Mouse (Mus musculus) heart, postnatal 0 days (tissue): Measurements from ENCODE around the gene 4933424G06Rik. TPM values are rescaled to one million over a fixed set of nuclear protein-coding genes. Genes with fewer than 3 reads are reported as not detected.

ENCODE experiments used
- ATAC-seq: fragments of 200-750 bp; cut with Nextera tagmentation; 2 replicates; pipeline ENCODE4 v1.8.0; 2017; ENCODE audit warnings: low read depth, moderate number of reproducible peaks, moderate library complexity; ENCODE audit not compliant: insufficient read depth
- DNase-seq: peaks from one replicate; pipeline ENCODE4 v3.0.0-alpha.2; 2016; ENCODE audit warnings: low spot score
- H3K27ac ChIP-seq: fragments of 300-500 bp; sonication (generic); 2 replicates; pipeline ENCODE4 v1.5.1; 2014; ENCODE audit warnings: low read depth, mild to moderate bottlenecking
- H3K27me3 ChIP-seq: fragments of 300-500 bp; sonication (generic); 2 replicates; pipeline ENCODE4 v1.6.1; 2014; ENCODE audit warnings: low read length, mixed read lengths; ENCODE audit not compliant: control insufficient read depth, insufficient read depth
- H3K36me3 ChIP-seq: fragments of 300-500 bp; sonication (generic); replicated peaks from 2 replicates; pipeline ENCODE4 v1.6.1; 2014; ENCODE audit warnings: low read length, mixed read lengths; ENCODE audit not compliant: control insufficient read depth, insufficient read depth
- H3K4me1 ChIP-seq: fragments of 300-500 bp; sonication (generic); 2 replicates; pipeline ENCODE4 v1.6.1; 2014; ENCODE audit warnings: antibody characterized with exemption; ENCODE audit not compliant: control insufficient read depth, insufficient read depth
- H3K4me2 ChIP-seq: fragments of 300-500 bp; sonication (generic); 2 replicates; pipeline ENCODE4 v1.6.1; 2014; ENCODE audit warnings: low read depth, mild to moderate bottlenecking, low read length, moderate library complexity
- H3K4me3 ChIP-seq: fragments of 300-500 bp; sonication (generic); 2 replicates; pipeline ENCODE4 v1.5.1; 2014; ENCODE audit warnings: low read depth, low read length
- H3K9ac ChIP-seq: fragments of 300-500 bp; sonication (generic); replicated peaks from 2 replicates; pipeline ENCODE4 v1.6.1; 2014; ENCODE audit warnings: low read depth, low read length, mixed read lengths
- H3K9me3 ChIP-seq: fragments of 300-500 bp; sonication (generic); replicated peaks from 2 replicates; pipeline ENCODE4 v1.6.1; 2016; ENCODE audit warnings: low read length; ENCODE audit not compliant: control insufficient read depth
- CTCF ChIP-seq: IDR thresholded peaks from 2 replicates; pipeline ENCODE4 v1.5.1; 2016; ENCODE audit warnings: antibody characterized with exemption, control low read depth, low read depth
- EP300 ChIP-seq: IDR thresholded peaks from 2 replicates; pipeline ENCODE4 v1.6.1; 2016; ENCODE audit warnings: antibody characterized with exemption, low read depth
- WGBS: fragments of 180-500 bp; shearing (Covaris S2); extraction: QIAGEN DNeasy Blood & Tissue Kit; methylation state at CpG from one replicate; pipeline ENCODE4 v1.1.7; 2014; 5-methylcytosine and 5-hydroxymethylcytosine counted together
- polyA plus RNA-seq: library from polyadenylated mRNA; unstranded; fragments of >200 nt; fragmentation: Nextera tagmentation; extraction: Ambion mirVana; gene quantifications from 2 replicates; pipeline ENCODE4 v1.2.1, GENCODE M21; 2015
- total RNA-seq: library from RNA; depleted of rRNA; stranded (reverse); fragments of >200 nt; gene quantifications from 2 replicates; pipeline ENCODE4 v1.2.3, GENCODE M21; 2014; ENCODE audit warnings: low replicate concordance

4933424G06Rik gene
- total and polyA plus RNA-seq, 2 experiments from 2014 or later: not detected

DNA sequence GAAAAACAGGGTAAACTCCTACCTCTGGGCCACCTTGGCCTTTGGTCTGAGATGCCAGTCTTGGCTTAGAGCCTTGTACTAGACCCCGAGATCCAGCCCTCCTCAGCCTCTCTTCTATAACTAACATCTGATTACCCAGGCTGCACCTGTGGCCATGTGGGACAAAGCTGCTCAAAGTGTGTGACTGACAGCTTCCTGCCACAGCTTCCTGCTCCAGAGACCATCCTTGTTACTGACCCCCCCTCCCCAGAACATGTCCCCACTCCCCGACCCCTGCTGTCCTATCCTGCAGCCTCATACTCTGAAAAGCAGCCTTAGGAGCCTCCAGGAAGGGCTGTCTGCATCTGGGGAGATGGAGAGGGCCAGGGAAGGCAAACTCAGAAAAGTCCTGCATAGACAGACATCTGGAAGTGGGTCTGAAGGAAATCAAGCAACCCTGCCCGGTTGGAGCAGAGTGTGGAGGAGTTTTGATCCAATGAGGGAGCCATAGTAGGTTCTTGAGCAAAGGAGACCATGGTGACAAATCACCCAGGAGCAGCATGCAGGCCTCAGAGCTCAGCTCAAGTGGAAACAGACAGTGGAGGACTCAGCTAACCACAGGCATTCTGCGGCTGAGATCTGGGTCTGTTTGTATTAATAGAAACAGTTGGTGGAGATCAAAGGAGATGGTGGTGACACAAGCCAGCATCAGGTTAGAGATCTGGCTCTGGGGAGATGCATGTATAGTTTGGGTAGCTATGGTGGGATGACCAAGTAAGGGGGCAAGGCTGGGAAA, 56.7 kb downstream of the 4933424G06Rik start:
- Histone ChIP-seq H3K9me3 (no peaks in the 10 kb centered on the region), H3K4me3 (no peak overlapping the region), H3K36me3 (no peaks in the 10 kb centered on the region), H3K9ac (no peak overlapping the region), H3K27me3 (peaks cover 14% of the 10 kb centered on the region; the same call in 1 of the 2 replicates), H3K4me2 (no peak overlapping the region; the same call in 1 of the 2 replicates), H3K27ac (no peak overlapping the region; the same call in 1 of the 2 replicates), H3K4me1 (no peaks in the 10 kb centered on the region; the same call in 1 of the 2 replicates)
- 35% methylated on average over 4 of the region's 4 CpGs for WGBS
- TF ChIP-seq CTCF (no peak), EP300 (no peak)
- DNase-seq (no peak), ATAC-seq (no peak)

DNA sequence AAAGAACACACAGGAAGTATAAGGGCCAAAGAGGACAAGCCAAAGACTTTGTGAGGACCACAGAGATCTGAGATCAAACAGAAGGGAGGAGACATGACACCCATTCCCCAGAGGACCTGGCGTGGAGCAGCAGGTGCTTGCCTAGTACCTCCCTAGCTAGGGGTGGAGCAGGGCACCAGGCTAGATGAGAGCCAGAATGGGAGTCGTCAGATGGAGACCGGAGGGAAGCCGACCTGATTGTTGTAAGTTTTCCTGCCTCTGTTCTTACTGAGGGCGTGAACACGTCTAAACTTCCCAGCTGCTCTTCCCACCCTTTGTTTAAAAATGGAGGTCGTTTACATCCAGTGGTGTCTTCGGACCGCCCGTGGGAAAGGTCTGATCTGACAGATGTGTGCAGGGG, 57.4 kb downstream of the 4933424G06Rik start:
- Histone ChIP-seq H3K4me1 (no peaks in the 10 kb centered on the region; the same call in 1 of the 2 replicates), H3K4me2 (no peak overlapping the region), H3K36me3 (no peaks in the 10 kb centered on the region), H3K9ac (no peak overlapping the region), H3K4me3 (no peak overlapping the region), H3K27ac (no peak overlapping the region), H3K9me3 (no peaks in the 10 kb centered on the region), H3K27me3 (peaks cover 15% of the 10 kb centered on the region; the same call in 1 of the 2 replicates)
- 38% methylated on average over 10 of the region's 10 CpGs for WGBS
- DNase-seq (no peak), ATAC-seq (no peak)
- no peak for TF ChIP-seq EP300
- TF ChIP-seq CTCF: no peak

DNA sequence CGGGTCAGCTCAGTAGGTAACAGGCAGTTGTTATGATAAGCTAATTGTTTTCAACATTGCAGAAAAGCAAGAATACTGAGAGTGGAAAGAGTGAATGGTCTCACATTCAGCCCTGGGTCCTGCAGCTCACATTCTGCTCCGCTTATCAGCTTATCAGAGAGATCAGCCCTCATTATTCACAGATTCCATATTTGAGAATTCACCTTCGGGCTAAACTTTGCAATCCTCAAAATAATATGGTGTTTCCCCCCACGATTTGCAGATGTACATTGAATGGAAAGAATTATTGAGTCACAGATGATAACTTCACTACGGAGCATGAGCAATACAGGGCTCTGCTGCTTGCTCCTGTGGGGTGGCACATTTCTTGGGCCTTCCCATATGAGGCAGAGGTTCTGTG, 58.8 kb downstream of the 4933424G06Rik start:
- no peak overlapping the region for H3K27ac ChIP-seq
- no peaks in the 10 kb centered on the region for H3K36me3 ChIP-seq
- DNase-seq (no peak), ATAC-seq (no peak)
- H3K27me3 ChIP-seq: peaks cover 15% of the 10 kb centered on the region; the same call in 1 of the 2 replicates
- no peaks in the 10 kb centered on the region for H3K9me3 ChIP-seq
- no peak overlapping the region for H3K9ac ChIP-seq
- no peak for TF ChIP-seq EP300
- TF ChIP-seq CTCF: no peak
- 64% methylated on average over 5 of the region's 5 CpGs for WGBS
- no peak overlapping the region for H3K4me2 ChIP-seq
- no peaks in the 10 kb centered on the region; the same call in 1 of the 2 replicates for H3K4me1 ChIP-seq
- H3K4me3 ChIP-seq: no peak overlapping the region

DNA sequence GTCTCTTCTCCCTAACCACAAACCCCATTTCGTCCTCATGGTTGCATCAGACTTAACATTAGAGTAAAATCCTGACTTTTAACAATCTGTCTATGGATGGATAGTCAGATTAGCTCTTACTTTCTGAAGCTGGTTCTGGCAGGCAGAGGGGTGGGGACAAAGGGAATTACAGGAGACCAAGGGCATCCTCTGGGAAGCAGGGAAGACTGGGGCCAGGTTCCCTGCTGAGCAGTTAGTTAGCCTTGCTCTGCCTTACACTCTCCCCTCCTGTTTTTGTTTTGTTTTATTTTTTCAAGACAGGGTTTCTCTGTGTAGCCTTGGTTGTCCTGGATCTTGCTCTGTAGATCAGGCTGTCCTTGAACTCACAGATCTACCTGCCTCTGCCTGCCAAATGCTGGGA, 60.0 kb downstream of the 4933424G06Rik start:
- Histone ChIP-seq H3K27me3 (peaks cover 15% of the 10 kb centered on the region; the same call in 1 of the 2 replicates), H3K9me3 (no peaks in the 10 kb centered on the region), H3K27ac (no peak overlapping the region), H3K4me3 (no peak overlapping the region), H3K9ac (no peak overlapping the region), H3K4me1 (no peaks in the 10 kb centered on the region; the same call in 1 of the 2 replicates), H3K36me3 (no peaks in the 10 kb centered on the region), H3K4me2 (no peak overlapping the region)
- no peak for ATAC-seq
- TF ChIP-seq EP300 (no peak), CTCF (no peak)
- DNase-seq: no peak
- 79% methylated on average over 1 of the region's 1 CpGs for WGBS

DNA sequence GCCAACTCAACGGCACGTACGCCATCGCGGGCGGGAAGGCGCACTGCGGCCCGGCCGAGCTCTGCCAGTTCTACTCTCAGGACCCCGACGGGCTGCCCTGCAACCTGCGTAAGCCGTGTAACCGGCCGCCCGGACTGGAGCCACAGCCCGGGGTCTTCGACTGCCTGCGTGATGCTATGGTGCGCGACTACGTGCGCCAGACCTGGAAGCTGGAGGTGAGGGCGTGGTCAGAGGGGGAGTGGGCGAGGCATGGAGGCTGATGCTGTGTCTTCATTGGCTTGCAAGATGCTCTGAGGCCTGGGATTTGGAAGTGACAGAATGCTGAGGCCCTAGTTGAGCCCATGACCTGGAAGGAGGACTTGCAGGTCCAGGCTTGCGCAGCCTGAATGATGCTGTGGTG, 61.0 kb downstream of the 4933424G06Rik start:
- Histone ChIP-seq H3K27ac (no peak overlapping the region), H3K9me3 (0 out of 2 replicates have a peak, but pooled peaks cover 5% of the 10 kb centered on the region), H3K27me3 (peaks cover 15% of the 10 kb centered on the region; the same call in 1 of the 2 replicates), H3K4me1 (no peaks in the 10 kb centered on the region; the same call in 1 of the 2 replicates), H3K4me3 (peak overlapping the region; percentile 16), H3K36me3 (no peaks in the 10 kb centered on the region), H3K9ac (no peak overlapping the region), H3K4me2 (peak overlapping the region; percentile 36; the same call in 1 of the 2 replicates)
- DNase-seq (no peak), ATAC-seq (no peak)
- TF ChIP-seq CTCF (no peak), EP300 (no peak)
- WGBS: 14% methylated on average over 27 of the region's 27 CpGs
